27 mouse cellular contexts compared by ENCODE assay signal in the genomic region with DNA sequence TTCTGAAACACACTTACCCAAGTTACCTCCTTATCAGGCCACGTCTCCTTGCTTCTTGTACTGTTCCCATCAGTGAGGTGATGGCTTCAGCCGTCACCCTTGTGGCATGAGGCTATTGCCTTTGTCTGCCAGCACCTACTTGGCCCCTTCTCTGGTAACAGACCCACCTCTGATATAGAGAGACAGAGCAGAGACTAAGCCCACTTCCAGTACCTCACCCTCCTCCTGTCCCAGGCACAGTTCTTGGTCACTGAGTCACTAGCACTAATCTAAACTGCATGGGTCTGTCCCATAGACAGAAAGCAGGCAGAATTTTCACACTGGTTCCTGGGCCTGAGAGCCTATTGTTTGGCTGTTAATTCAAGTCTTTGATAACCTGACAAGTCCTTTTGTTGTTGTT.
A peak's percentile ranks its signal among the peaks of the same experiment; 100 is the strongest.
DNase-seq lines count a peak whose midpoint lies in the region; ATAC-seq and TF ChIP-seq lines count a peak whose summit lies in the region.
"Had no signal": no experiment of that assay in that cellular context is flagged by ENCODE, and none has a peak within 500 bp of the region (broad histone marks: within the 10 kb centered on the region; RNA-seq: fewer than 3 reads in every experiment).

No protein-coding gene starts in this region.

- intact Hi-C loops in heart, postnatal 14 days (cut with DNase I), result no loop called here
- intact Hi-C loops in heart, adult 2 months (cut with DNase I), result no loop called here

- DNase-seq in heart, postnatal 14 days, result no peak
- no peak for DNase-seq in heart, adult 2 months
- peak; percentile 68 for DNase-seq in midbrain, embryonic 11.5 days (ENCODE audit: low spot score, missing footprints)
- DNase-seq: adrenal gland, postnatal 10 days; adrenal gland, postnatal 36 days; B cell, adult 2 months; cerebellum, adult 18-20 months; cerebellum, adult 9-10 months; cerebellum, postnatal 14 days; gastrocnemius, adult 2 months; gastrocnemius, postnatal 14 days; heart, adult 18-20 months; kidney, adult 18-20 months; kidney, adult 9 months had no signal

- peak overlapping the region; percentile 36; the same call in 1 of the 2 replicates for H3K27ac ChIP-seq in heart, embryonic 11.5 days (ENCODE audit: low read depth, low read length)
- H3K27ac ChIP-seq in heart, embryonic 14.5 days (replicated peaks in 1 of 2; ENCODE audit: control insufficient read depth in 1 of 2, insufficient read depth in 1 of 2, low read depth in 2 of 2, low read length in 2 of 2), result peak overlapping the region; percentile 35 to 37; a peak in 1 of 4 replicates
- no peak overlapping the region for H3K27ac ChIP-seq in heart, adult 2 months
- no peak overlapping the region for H3K27ac ChIP-seq in midbrain, embryonic 11.5 days (ENCODE audit: low read depth, low read length)
- H3K27ac ChIP-seq in midbrain, embryonic 15.5 days, result no peak overlapping the region
- H3K27ac ChIP-seq: forebrain, embryonic 10.5 days; forebrain, embryonic 13.5 days; gastrocnemius, adult 2 months; hindbrain, embryonic 13.5 days; hindbrain, postnatal 0 days had no signal

- WGBS in heart, embryonic 11.5 days (ENCODE audit: insufficient replicate concordance), result 34% methylated on average over 2 of the region's 2 CpGs
- 29% methylated on average over 2 of the region's 2 CpGs for WGBS in heart, embryonic 14.5 days
- WGBS in heart, adult 2 months, result 87% methylated on average over 2 of the region's 2 CpGs
- 74% methylated on average over 2 of the region's 2 CpGs for whole genome bisulfite sequencing in midbrain, embryonic 11.5 days
- 81% methylated on average over 2 of the region's 2 CpGs for WGBS in midbrain, embryonic 15.5 days

- H3K27me3 ChIP-seq in heart, embryonic 11.5 days (ENCODE audit: control insufficient read depth, insufficient read depth, low read length), result no peaks in the 10 kb centered on the region
- no peaks in the 10 kb centered on the region for H3K27me3 ChIP-seq in heart, embryonic 14.5 days (ENCODE audit: control insufficient read depth, insufficient read depth, low read length)
- H3K27me3 ChIP-seq in heart, adult 2 months (ENCODE audit: control insufficient read depth, insufficient read depth, low read length), result no peaks in the 10 kb centered on the region
- no peaks in the 10 kb centered on the region for H3K27me3 ChIP-seq in midbrain, embryonic 11.5 days (ENCODE audit: control insufficient read depth, insufficient read depth, low read length)
- no peaks in the 10 kb centered on the region for H3K27me3 ChIP-seq in midbrain, embryonic 15.5 days (replicated peaks)
- H3K27me3 ChIP-seq: CH12.LX; forebrain, embryonic 13.5 days had no signal

- peak; percentile 74 for ATAC-seq in heart, embryonic 11.5 days (replicated peaks; ENCODE audit: insufficient number of reproducible peaks, low FRiP score, low TSS enrichment)
- peak; percentile 71 for ATAC-seq in heart, embryonic 14.5 days (ENCODE audit: insufficient number of reproducible peaks, insufficient read depth, low FRiP score, low read depth)
- no peak for ATAC-seq in midbrain, embryonic 11.5 days (ENCODE audit: low FRiP score)
- no peak for ATAC-seq in midbrain, embryonic 15.5 days (replicated peaks)
- ATAC-seq: forebrain, embryonic 13.5 days; forebrain, embryonic 16.5 days; hindbrain, postnatal 0 days; inflammation-experienced regulatory T-cells, adult 6 months; intestine, embryonic 16.5 days; Patski had no signal

- no peak for TF ChIP-seq CTCF in heart, adult 2 months (IDR thresholded peaks at IDR 0.05)

- H3K4me1 ChIP-seq in heart, embryonic 11.5 days (ENCODE audit: control insufficient read depth, insufficient read depth, low read length), result peaks cover 25% of the 10 kb centered on the region
- peaks cover 7 to 15% of the 10 kb centered on the region in 2 experiments for H3K4me1 ChIP-seq in heart, embryonic 14.5 days (ENCODE audit: control insufficient read depth in 2 of 2, insufficient read depth in 2 of 2, low read length in 2 of 2)
- peaks cover 3% of the 10 kb centered on the region for H3K4me1 ChIP-seq in heart, adult 2 months (ENCODE audit: control insufficient read depth, insufficient read depth, low read length)
- 0 out of 2 replicates have a peak, but pooled peaks cover 2% of the 10 kb centered on the region for H3K4me1 ChIP-seq in midbrain, embryonic 11.5 days (ENCODE audit: control insufficient read depth, insufficient read depth, low read length)
- 0 out of 2 replicates have a peak, but pooled peaks cover 2% of the 10 kb centered on the region for H3K4me1 ChIP-seq in midbrain, embryonic 15.5 days

- TF ChIP-seq POLR2A in heart, adult 2 months (IDR thresholded peaks at IDR 0.05; ENCODE audit: insufficient read depth, low read depth, low read length), result no peak

- no peak for TF ChIP-seq EP300 in heart, adult 2 months (IDR thresholded peaks at IDR 0.05; ENCODE audit: insufficient read depth, low read depth, low read length)

- no peaks in the 10 kb centered on the region for H3K79me2 ChIP-seq in heart, adult 2 months (replicated peaks; ENCODE audit: control insufficient read depth, insufficient read depth, low read length)

- no peak overlapping the region for H3K4me2 ChIP-seq in heart, embryonic 11.5 days
- H3K4me2 ChIP-seq in heart, embryonic 14.5 days (ENCODE audit: low read length), result no peak overlapping the region
- H3K4me2 ChIP-seq in midbrain, embryonic 11.5 days, result no peak overlapping the region
- no peak overlapping the region for H3K4me2 ChIP-seq in midbrain, embryonic 15.5 days
- H3K4me2 ChIP-seq: forebrain, embryonic 13.5 days; hindbrain, embryonic 13.5 days had no signal

- H3K9ac ChIP-seq in heart, embryonic 11.5 days (ENCODE audit: low read depth, low read length), result no peak overlapping the region
- H3K9ac ChIP-seq in heart, embryonic 14.5 days (ENCODE audit: low read length), result no peak overlapping the region
- no peak overlapping the region for H3K9ac ChIP-seq in heart, adult 2 months (ENCODE audit: low read depth, low read length)
- H3K9ac ChIP-seq in midbrain, embryonic 11.5 days (ENCODE audit: low read length), result no peak overlapping the region
- no peak overlapping the region for H3K9ac ChIP-seq in midbrain, embryonic 15.5 days
- H3K9ac ChIP-seq: forebrain, embryonic 13.5 days; hindbrain, embryonic 13.5 days had no signal

- H3K9me3 ChIP-seq in heart, embryonic 11.5 days (replicated peaks; ENCODE audit: control insufficient read depth, low read length), result no peaks in the 10 kb centered on the region
- no peaks in the 10 kb centered on the region for H3K9me3 ChIP-seq in heart, embryonic 14.5 days (ENCODE audit: control insufficient read depth, low read length)
- H3K9me3 ChIP-seq in midbrain, embryonic 11.5 days (ENCODE audit: control insufficient read depth, low read length), result no peaks in the 10 kb centered on the region
- no peaks in the 10 kb centered on the region for H3K9me3 ChIP-seq in midbrain, embryonic 15.5 days
- H3K9me3 ChIP-seq: forebrain, embryonic 10.5 days; forebrain, embryonic 13.5 days; G1E; hindbrain, embryonic 13.5 days had no signal

- no peak overlapping the region for H3K4me3 ChIP-seq in heart, embryonic 11.5 days (ENCODE audit: low read depth, low read length)
- no peak overlapping the region for H3K4me3 ChIP-seq in heart, embryonic 14.5 days (ENCODE audit: control insufficient read depth in 1 of 2, insufficient read depth in 1 of 2, low read depth in 1 of 2, low read length in 2 of 2)
- H3K4me3 ChIP-seq in heart, adult 2 months, result no peak overlapping the region
- H3K4me3 ChIP-seq in midbrain, embryonic 11.5 days (ENCODE audit: low read depth, low read length), result no peak overlapping the region
- no peak overlapping the region for H3K4me3 ChIP-seq in midbrain, embryonic 15.5 days
- H3K4me3 ChIP-seq: forebrain, embryonic 10.5 days; forebrain, embryonic 13.5 days; gastrocnemius, adult 2 months; hindbrain, embryonic 13.5 days had no signal

- no peaks in the 10 kb centered on the region for H3K36me3 ChIP-seq in heart, embryonic 11.5 days (ENCODE audit: control insufficient read depth, insufficient read depth, low read length)
- H3K36me3 ChIP-seq in heart, embryonic 14.5 days (ENCODE audit: control insufficient read depth, insufficient read depth, low read length), result no peaks in the 10 kb centered on the region
- no peaks in the 10 kb centered on the region for H3K36me3 ChIP-seq in heart, adult 2 months (ENCODE audit: control insufficient read depth, insufficient read depth, low read length)
- H3K36me3 ChIP-seq in midbrain, embryonic 11.5 days (ENCODE audit: control insufficient read depth, insufficient read depth, low read length), result no peaks in the 10 kb centered on the region
- H3K36me3 ChIP-seq in midbrain, embryonic 15.5 days (replicated peaks), result no peaks in the 10 kb centered on the region
- H3K36me3 ChIP-seq: forebrain, embryonic 10.5 days; G1E; hindbrain, embryonic 13.5 days had no signal

Comparison
In these comparisons a context has a peak if more than half of its experiments do, and no peak if none do; other contexts are left out.
1. H3K27ac ChIP-seq: peak in heart, embryonic 11.5 days (single experiment) and heart, embryonic 14.5 days (2 of 2); none in heart, adult 2 months (single experiment), midbrain, embryonic 11.5 days (single experiment) and midbrain, embryonic 15.5 days (single experiment).
2. ATAC-seq: peak in heart, embryonic 11.5 days (single experiment) and heart, embryonic 14.5 days (single experiment); none in midbrain, embryonic 11.5 days (single experiment) and midbrain, embryonic 15.5 days (single experiment).